Mouse (Mus musculus) left cerebral cortex, adult 9 months (tissue): ENCODE measurements at regions not wholly inside any gene's neighbourhood (a gene's known extent, or its start where the extent isn't known, plus 50 kb on each side); places are given as distances from the start of the nearest gene placed in this dataset.
A peak's percentile ranks its signal among the peaks of the same experiment; 100 is the strongest.
"Not testable (repeated sequence)": the region's sequence is repeated elsewhere in the genome, so short reads cannot be mapped to it uniquely, and the experiment has no call there.

Experiments used
- DNase-seq, 2 experiments: peaks; one replicate each; pipeline ENCODE4 v3.0.0; 2022; ENCODE audit warnings: low spot score in 2 of 2

DNA sequence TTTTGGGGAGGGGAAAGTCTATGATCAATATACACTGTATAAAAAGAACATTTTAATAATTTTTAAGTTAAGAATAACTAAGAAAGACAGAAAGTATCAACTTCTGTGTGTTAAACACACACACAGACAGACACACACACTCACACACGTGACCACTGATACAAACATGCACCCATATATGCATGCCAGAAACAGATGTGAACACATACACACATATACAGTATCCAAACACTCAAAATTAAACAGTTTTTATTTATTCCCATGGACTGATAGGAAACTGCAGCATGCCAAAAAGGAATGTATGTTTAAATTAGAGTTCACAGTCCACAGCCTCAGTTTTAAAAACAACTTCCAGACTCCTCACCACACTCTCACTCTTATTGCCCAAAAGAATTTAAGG lies 203.4 kb upstream of the Tbl1x start:
- no peak for DNase-seq

DNA sequence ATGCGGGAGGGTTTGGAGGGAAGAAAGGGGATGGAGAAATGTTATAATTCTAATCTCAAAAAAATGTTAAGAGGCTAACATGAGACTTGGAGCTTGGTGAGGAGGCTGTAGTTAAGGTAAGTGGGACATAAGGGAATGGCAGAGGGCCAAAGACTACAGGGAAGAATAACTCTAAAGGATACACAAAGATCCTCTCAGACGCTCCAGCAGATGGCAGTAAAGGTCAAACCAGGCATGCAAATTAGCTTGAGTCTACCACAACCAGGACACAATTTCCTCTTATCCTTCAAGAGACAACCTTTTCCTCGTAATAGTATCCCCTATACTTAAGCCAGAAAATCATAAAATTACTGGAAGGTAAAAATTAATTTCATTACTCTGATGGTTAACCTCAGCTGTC lies 196.4 kb upstream of the Tbl1x start:
- peak in 1 of 2 experiments; percentile 30 for DNase-seq

GRCm38 (mm10) chrX:77323644-77324043 lies 187.2 kb upstream of the Tbl1x start:
- DNase-seq: peak; percentile 23 to 45

GRCm38 (mm10) chrX:77353181-77353580 lies 157.6 kb upstream of the Tbl1x start:
- DNase-seq: no peak

GRCm38 (mm10) chrX:77360551-77360950 lies 150.3 kb upstream of the Tbl1x start:
- DNase-seq: no peak

DNA sequence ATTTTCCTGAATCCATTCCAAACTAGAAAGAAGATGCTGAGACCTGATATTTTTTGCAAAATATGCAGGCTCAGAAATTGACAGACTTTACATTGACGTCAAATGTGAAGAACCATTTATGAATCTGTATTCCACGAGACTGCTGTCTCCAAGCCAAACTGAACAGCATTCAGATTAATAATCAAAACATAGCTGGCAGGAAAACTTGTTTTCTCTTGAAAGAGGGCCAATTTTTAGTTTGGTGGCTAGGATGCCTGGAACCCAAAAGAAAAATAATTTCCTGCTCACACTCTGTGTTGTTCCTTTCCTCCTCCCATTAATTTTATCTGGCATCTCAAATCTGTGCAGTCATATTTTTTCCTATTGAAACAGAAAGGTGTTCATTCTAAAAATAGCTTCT lies 149.7 kb upstream of the Tbl1x start:
- no peak for DNase-seq

GRCm38 (mm10) chrX:77363657-77364056 lies 147.2 kb upstream of the Tbl1x start:
- no peak for DNase-seq

DNA sequence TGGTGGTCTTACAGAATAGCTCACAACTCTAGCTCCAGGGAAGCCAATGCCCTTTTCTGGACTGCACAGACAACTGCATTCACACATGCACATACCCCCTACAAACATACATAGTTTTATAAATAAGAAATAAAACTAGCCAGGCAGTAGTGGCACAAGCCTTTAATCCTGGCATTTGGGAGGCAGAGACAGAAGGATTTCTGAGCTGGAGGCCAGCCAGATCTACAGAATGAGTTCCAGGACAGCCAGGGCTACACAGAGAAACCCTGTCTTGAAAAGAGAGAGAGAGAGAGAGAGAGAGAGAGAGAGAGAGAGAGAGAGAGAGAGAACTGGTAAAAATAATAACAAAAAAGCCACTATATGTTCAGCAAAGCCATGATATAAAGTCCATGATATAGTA lies 143.5 kb upstream of the Tbl1x start:
- no peak for DNase-seq

GRCm38 (mm10) chrX:77387271-77387670 lies 123.5 kb upstream of the Tbl1x start:
- no peak for DNase-seq

DNA sequence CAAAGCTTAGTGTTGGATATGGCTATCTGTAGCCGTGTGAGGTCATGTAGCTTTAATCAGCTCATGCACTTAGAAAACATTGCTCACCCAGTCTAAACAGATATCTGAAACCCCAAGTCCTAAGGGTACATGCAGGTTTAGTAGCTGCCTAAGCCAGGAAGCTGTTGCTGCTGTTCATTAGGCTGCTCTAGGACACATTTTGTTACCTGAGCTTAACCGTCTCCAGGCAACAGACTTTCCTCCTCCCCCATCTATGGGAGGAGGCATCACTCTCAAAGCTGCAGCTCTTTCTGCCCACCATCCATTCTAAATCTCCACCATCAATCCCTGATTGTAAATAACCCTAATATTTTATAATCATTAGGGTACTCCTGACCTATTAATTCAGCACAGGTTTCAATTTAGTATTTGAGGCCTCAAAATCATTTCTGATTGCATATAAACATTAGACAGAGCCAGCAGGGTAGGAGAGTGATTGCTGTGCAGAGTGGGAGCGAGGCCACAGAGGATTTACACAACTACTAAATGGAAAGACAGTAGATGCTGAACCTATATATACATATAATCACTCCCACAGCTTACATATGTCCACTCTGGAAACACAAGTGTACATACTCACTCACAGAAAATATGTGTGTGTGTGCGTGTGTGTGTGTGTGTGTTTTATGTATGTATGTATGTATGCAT lies 118.9 kb upstream of the Tbl1x start:
- DNase-seq: no peak

GRCm38 (mm10) chrX:77406896-77407295 lies 103.9 kb upstream of the Tbl1x start:
- no peak for DNase-seq

GRCm38 (mm10) chrX:77407925-77408324 lies 102.9 kb upstream of the Tbl1x start:
- no peak for DNase-seq

GRCm38 (mm10) chrX:77409370-77409769 lies 101.4 kb upstream of the Tbl1x start:
- DNase-seq: peak; percentile 22 to 47

DNA sequence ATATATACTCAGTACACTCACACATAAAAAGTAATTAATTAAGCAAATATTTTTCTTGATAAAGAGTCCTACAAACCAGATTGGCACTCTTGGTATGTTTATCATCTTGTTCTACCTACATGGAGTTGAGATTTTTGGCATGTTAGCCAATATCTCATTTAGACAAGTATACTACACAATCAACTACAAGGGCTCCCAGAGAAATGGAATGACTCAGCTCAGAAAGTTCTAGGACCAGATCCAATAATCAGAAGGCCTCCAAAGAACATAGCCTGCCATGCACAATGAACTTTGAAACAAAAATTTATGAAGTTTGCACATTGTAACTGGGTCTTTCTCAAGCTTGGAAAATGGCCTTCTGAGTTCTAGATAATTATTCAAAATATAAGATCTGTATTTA lies 100.0 kb upstream of the Tbl1x start:
- DNase-seq: no peak

- no peak for DNase-seq
Measured at GRCm38 (mm10) chrX:77414156-77414555, 96.7 kb upstream of the Tbl1x start.

GRCm38 (mm10) chrX:77417766-77418165 lies 93.0 kb upstream of the Tbl1x start:
- no peak for DNase-seq

DNA sequence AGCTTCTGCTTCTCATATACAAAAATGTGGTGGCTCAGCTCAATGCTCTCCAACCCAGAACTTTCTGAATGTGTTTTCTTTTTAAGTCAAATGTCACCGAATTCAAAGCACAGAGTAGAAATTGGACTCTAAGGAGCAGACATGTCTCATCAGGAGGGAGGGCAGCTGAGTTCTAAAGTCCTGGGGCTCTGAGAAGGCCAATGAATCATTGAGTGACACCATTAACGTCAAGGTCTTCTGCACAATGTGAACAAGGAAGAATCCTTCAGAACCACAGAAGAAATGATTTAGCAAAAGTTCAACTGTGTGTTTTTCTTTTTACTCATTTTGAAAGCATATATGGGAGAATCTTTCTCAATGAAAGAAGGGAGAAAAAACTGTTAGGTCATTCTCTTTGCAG lies 88.6 kb upstream of the Tbl1x start:
- DNase-seq: no peak

- DNase-seq: no peak
Measured at GRCm38 (mm10) chrX:77424792-77425727, 85.8 kb upstream of the Tbl1x start.

DNA sequence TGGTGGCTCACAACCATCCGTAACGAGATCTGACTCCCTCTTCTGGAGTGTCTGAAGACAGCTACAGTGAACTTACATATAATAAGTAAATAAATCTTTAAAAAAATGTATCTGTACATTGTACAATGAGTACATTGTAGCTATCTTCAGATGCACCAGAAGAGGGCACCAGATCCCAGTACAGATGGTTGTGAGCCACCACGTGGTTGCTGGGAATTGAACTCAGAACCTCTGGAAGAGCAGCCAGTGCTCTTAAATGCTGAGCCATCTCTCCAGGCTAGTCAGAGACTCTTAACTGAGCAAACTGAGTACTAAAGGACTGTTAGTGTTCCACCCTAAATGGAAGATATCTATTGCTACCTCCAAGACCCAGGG lies 85.1 kb upstream of the Tbl1x start:
- DNase-seq: not testable (repeated sequence)

- not testable (repeated sequence) for DNase-seq
Measured at GRCm38 (mm10) chrX:77426836-77427235, 84.0 kb upstream of the Tbl1x start.

- DNase-seq: no peak
Measured at GRCm38 (mm10) chrX:77432001-77432565, 78.7 kb upstream of the Tbl1x start.
